7 mouse cellular contexts compared by ENCODE assay signal in the genomic region with DNA sequence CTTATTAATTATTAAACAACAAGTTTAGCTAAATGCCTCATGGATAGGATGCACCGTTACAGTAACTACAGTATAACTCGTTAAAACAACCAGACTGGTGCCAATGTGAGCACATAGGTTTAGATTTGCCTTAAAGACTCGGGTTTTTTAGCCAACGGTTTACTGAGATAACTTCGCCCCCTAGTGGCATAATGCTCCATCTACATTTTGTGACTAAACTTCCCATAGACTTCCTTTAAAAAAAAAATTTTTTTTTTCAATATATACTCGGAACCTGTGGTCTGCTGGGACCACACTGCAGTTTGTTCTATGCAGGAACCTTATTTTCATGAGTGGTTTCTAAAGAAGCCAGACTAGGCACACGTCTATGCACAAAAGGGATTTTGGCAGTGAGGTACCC. TPM values are rescaled to one million over a fixed set of nuclear protein-coding genes. Genes with fewer than 3 reads are reported as not detected.
DNase-seq lines count a peak whose midpoint lies in the region; TF ChIP-seq lines count a peak whose summit lies in the region.

No protein-coding gene starts in this region.

- H3K36me3 ChIP-seq in E14TG2a.4 (ENCODE audit: insufficient read depth, low read length) = no peaks in the 10 kb centered on the region
- no peaks in the 10 kb centered on the region for H3K36me3 ChIP-seq in splenic B cell, adult 2 months (ENCODE audit: control insufficient read depth, insufficient read depth, low read length, poor library complexity, severe bottlenecking)

- peak; percentile 64 for DNase-seq in MN1 (ENCODE audit: low spot score)
- peak; percentile 45 for DNase-seq in embryo, embryonic 9.5 days (ENCODE audit: extremely low spot score)
- peak; percentile 16 to 61 for DNase-seq in heart, postnatal 14 days
- peak; percentile 37 to 72 for DNase-seq in layer of hippocampus, adult 18-20 months (ENCODE audit: low spot score in 2 of 2)
- DNase-seq in lung, postnatal 36 days = peak; percentile 73
- DNase-seq in splenic B cell, adult 2 months (ENCODE audit: low read depth, low spot score) = peak; percentile 60

- intact Hi-C loops in heart, postnatal 14 days (cut with DNase I) = loop anchor here (1.0 to 10.0 kb wide), 4 partner anchors 106 to 969 kb away; a partner anchor contains a TSS

- H3K27me3 ChIP-seq in E14TG2a.4 (ENCODE audit: insufficient read depth, low read length) = peaks cover 13% of the 10 kb centered on the region
- H3K27me3 ChIP-seq in splenic B cell, adult 2 months (ENCODE audit: control insufficient read depth, insufficient read depth, low read length, poor library complexity, severe bottlenecking) = no peaks in the 10 kb centered on the region

- no peaks in the 10 kb centered on the region for H3K9me3 ChIP-seq in E14TG2a.4 (ENCODE audit: low read length)

- H3K4me1 ChIP-seq in E14TG2a.4 (replicated peaks; ENCODE audit: low read depth, low read length) = peaks cover 14% of the 10 kb centered on the region

- no peak overlapping the region for H3K4me3 ChIP-seq in E14TG2a.4 (replicated peaks; ENCODE audit: low read length)

- peak; percentile 62 for TF ChIP-seq CTCF in E14TG2a.4 (conservative IDR thresholded peaks at IDR 0.05; ENCODE audit: low read length)

RNA-seq across cellular contexts. Expression of a gene that starts 16.2 kb away (rescaled TPM):
- total RNA-seq in heart, postnatal 14 days (2021) = not detected
- total RNA-seq in layer of hippocampus, adult 18-20 months (2021) = 10 to 100 TPM; 16.9 to 17.8 TPM

RNA-seq across cellular contexts. Expression of a gene that starts 18.3 kb away (rescaled TPM):
- total RNA-seq in heart, postnatal 14 days (2021) = 100 to 1,000 TPM; 132 to 142 TPM
- total RNA-seq in layer of hippocampus, adult 18-20 months (2021) = 100 to 1,000 TPM; 102 to 105 TPM

Comparison
In these comparisons a context has a peak if more than half of its experiments do, and no peak if none do; other contexts are left out.
1. RNA of a gene that starts 16.2 kb away (total RNA-seq): 16.9 to 17.8 TPM in layer of hippocampus, adult 18-20 months; not detected in heart, postnatal 14 days; every median in the first group is over 10 times any median in the second.
2. Peak in every context shown above with its lines, with median percentiles within 50 percentile points of each other: DNase-seq.